Mouse (Mus musculus) natural killer cell, adult 2 months (primary cell): ENCODE measurements around the gene Mier2.

ENCODE experiments used
- DNase-seq, 2 experiments: peaks; one replicate each; pipeline ENCODE4 v3.0.0; 2022; ENCODE audit warnings: low spot score in 2 of 2

The Mier2 gene

DNA sequence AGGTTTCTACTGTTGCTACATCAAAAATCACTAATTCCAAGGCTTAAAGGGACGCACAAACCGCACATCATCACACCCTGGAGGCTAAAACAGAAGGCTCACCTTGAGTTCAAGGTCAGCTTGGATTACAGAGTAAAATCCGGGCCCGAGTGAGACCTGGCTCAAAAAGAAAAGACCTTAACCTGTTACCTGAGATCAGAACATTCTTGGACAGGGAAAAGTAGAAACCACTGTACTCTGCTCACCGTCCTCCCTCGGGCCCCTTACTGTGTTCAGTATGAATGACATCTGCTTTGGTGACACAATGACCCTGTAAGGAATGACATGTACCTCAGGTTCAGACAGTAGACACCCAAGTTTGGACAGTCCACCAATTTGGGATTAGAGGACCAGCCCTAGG, 19.8 kb upstream of the Mier2 start:
- DNase-seq, result no peak

DNA sequence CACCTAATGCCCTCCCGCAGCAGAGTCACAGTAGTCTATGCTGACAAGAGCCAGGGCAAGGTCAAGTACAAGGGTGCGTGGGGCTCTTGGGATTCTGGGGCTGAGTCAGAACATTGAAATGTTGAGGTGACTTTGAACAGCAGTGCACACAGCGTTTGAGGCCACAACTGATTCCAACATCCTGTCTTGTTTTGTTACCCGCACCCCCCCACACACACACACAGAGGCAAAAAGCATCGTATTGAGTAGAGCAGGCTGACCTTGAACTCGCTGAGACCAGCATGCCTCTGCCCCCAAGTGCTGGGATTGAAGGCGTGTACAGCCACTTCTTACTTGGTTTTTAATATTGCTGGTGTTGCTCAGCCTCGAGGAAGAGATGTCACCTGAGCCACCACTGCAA, 19.4 kb upstream of the Mier2 start:
- DNase-seq, result no peak

DNA sequence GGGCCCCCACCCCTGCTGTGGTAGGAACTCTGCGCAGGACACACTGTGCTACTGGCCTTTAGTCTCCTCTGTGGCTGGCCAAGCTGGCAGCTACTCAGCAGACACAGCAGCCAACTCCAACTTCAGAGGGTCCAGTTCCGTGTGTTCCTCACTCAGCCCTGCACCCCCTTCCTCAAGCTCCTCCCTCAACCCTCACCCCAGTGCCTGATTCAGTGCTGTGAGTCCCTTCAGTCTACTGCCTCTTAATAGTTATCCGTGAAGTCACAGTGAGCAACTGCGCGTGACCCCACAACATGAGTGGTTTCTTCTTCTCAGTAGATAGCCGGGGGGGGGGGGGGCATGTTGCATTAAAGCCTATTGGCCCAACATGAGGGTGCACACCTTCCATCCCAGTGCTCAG, 18.6 kb upstream of the Mier2 start:
- no peak for DNase-seq

DNA sequence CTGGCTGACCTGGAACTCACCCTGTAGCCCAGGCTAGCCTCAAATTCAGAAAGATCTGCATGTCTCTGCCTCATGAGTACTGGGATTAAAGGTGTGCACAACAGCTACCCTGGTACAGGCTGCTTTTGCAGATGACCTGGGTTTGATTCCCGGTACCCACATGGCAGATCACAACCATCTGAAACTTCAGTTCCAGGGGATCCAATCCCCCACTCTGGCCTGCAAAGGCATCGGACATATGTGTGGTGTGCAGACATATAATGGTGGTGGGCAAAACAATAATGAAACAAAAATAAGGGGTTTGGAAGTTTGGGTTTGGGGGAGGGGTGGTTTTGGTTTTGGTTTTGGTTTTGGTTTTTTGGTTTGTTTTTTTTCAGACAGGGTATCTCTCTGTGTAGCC, 16.3 kb upstream of the Mier2 start:
- no peak for DNase-seq

DNA sequence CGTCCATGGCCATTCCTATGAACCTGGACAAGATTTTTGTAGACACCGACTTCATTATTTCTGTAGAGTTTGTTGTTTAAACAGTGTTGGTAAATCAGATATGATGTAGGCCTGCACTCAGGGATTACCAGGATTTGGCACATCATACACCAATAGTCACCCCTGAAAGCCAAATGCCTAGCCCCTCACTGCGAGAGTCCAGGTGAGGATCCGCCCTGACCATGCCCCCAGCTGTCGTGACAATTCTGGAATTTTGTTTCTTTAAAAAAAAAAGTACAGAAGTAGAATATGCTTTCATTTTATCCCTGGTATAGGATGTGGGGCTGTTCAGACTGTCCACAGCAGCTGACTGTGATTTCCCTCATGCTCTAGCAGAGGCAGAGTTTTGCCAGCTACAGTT, 14.9 kb upstream of the Mier2 start:
- DNase-seq, result no peak

DNA sequence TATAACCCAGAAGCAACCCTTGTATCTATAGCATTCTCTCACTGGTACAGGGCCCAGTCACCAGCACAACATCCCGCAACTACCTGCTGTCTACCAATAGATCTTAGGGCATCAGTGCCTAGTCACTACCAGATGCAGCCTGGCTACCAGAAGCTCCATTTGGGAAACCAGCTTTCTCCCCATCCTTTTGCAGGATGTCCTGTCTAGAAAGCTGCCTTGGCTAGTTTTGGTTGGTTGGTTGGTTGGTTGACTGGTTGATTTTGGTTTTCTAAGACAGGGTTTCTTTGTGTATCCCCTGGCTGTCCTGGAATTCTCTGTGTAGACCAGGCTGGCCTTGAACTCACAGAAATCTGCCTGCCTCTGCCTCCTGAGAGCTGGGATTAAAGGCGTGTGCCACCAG, 4.7 kb upstream of the Mier2 start:
- DNase-seq, result no peak

DNA sequence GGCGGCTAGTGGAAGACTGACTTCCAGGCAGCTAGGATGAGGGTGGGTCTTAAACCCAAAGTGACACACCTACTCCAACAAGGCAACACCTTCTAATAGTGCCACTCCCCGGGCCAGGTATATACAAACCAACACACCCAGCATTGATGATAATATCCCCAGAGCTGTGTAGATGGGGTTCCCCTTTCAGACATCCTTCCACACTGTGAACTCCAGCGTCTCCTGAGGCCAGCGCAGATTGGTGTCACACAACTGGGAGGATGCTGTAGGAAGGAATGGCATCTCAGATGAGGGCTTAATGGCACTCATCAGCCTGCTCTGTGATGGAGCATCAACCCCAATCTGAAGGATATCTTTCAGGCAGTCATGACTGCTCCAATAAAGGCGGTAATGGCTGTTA, 2.5 kb upstream of the Mier2 start:
- no peak for DNase-seq

DNA sequence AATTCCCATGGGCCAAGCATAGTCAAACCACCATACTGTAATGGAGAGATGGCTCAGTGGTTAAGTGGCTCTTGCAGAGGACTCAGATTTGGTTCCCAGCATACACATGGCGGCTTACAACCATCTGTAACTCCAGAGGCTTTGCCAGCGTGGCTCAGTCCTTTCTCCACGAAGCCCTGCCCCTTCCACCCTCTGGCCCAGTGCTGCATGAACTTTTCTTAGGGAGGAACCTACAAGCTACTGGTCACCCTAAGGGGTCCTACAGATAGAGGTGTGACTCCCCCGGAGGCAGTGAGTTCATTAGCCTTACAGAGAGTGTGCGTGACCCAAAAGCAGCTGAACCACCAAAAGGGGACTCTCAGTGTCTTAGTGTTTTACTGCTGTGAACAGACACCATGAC, 2.0 kb upstream of the Mier2 start:
- no peak for DNase-seq

DNA sequence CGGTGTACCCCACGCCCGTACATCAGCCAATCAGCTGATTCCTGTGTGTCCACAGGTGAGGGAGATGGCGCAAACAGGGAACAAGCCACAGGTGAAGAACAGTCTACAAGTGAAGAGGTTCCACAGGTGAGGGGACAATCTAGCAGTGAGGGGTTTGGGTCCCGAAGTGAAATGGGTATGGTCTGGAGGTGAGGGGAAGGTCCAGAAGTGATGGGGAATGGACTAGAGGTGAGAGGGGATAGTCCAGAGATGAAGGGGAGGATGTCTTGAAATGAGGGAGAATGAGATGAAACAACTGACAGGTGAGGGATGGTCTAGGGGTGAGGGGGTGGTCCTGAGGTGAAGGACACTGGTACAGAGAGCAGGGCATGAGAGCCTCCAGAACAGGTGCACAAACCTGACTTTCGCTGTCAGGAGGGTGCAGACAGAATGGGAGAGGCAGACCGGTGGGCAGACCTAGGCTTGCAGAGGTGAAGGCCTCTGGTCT, 282 bp upstream of the Mier2 start:
- DNase-seq, result no peak

DNA sequence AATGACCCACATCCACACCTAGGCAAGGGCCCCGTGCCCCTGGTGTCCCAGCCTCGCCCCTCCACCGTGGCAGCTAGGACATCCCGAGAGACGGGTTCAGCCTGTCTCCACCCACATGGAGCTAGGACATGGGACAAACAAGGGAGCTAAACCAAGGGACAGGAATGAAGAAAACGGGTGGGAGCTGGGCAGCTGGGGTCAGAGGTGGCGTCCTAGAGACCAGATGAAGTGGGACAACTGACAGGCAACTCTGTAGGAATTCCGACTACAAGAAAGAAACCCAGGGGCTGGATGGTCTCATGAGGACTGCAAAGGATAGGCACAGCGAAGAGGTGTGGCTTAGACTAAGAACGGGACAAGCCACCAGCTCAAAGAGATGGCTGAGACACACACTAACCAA, 1.3 kb downstream of the Mier2 start:
- no peak for DNase-seq

DNA sequence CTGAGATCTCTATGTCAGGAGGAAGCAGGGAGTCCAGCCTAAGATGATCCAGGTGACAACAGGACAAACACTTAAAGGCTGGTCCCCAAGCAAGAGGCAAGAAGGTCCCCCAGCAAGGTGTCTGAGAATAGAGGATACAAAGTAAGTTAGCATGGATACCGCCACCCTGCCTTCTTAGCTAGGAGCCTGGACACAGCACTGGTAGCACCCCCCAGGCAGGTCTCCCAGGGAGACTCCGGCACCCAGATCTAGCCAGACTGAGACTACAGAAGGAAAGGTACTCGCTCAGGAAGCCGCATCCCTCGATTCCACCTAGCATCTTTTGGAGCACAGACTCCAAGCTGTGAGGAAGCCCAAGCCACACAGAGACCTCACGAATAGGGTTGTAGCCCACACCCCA, 1.8 kb downstream of the Mier2 start:
- no peak for DNase-seq

DNA sequence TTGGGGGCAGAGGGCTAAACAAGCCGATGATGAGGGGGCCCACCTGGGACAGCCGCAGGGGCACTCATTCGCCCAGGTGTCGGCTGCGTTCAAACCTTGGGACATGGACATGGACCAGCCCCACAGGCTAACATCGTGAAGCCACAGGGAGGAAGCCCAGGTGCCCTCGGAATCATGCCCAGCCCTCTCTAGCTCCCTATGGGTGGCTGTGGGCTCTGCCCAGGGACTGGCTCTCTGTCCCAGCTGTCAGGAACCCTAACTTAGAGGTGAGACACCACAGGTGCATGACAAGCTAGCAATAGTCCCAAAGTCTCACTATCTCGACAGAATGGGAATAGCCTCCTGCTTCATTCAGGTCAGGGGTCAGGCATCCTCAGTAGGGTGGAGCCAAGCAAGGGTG, 2.5 kb downstream of the Mier2 start:
- no peak for DNase-seq

DNA sequence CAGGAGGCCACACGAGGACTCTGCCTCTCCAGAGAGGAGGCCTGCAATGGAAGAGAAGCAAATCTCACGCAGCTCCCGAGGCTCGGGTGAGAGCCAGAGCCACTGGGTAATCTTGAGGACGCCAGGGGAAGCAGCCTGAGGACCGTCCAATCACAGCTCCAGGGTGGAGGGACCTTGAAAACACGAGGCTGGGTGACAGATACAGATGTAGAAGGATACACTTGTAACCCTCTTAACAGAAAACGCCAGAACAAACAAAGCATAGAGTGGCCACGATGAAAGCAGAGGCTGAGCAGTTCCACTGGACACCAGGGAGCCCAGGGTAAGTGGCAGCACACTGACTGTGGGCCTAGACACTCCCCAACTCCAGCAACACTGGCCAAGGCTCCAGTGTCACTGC, 4.6 kb downstream of the Mier2 start:
- no peak for DNase-seq

DNA sequence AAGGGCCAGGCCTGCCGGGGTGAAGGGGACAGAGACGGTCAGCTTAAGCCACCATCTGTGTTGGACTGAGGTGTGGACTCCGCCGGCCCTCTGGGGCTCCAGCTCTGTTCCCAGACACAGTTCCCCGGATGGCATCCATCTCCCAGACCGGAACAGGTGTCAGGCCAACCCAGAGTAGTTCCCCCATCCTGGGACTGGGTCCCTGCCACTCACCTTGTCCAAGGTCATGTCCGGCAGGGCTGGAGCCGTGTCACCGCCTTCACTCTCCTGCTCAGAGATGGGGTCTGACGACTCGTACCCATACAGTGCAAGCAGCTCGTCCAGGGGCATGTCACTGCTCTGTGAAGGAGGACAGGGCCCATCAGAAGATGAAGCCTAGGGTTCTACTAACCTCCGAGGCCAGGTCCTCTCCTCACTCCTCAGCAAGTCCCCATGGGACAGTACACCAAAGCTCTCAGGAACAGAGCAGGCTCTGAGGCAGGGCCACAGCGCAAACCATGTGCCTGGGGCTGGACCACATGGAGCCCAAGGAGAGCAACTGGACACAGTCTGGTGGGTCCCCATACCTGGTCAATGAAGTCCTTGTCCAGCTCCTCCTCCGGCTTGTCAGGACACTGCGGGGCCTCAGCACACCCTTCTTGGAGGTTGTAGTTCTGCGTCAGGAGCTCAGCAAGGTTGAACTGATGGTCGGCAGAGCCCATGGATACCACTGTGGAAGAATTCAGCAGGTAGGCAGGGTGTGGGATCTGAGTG, 5.9 kb downstream of the Mier2 start:
- no peak for DNase-seq

DNA sequence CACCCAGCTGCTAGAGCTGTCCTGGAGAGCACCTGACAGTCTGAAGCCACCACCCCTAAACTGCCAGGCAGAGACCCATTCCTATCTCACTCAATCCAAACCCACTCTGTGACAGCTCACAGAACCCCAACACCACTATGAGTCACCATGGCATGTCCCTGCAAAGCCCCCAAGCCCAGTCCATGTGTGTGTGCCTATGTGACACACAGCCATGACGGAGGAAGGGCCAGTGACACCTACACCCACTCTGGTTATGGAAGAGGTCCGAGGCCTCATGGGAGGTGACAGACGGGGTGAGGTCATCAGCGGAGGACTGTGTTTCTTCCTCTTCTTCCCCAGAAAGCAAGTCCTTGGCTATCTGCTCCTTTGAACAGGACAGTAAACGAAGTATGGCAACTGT, 6.5 kb downstream of the Mier2 start:
- DNase-seq, result no peak

DNA sequence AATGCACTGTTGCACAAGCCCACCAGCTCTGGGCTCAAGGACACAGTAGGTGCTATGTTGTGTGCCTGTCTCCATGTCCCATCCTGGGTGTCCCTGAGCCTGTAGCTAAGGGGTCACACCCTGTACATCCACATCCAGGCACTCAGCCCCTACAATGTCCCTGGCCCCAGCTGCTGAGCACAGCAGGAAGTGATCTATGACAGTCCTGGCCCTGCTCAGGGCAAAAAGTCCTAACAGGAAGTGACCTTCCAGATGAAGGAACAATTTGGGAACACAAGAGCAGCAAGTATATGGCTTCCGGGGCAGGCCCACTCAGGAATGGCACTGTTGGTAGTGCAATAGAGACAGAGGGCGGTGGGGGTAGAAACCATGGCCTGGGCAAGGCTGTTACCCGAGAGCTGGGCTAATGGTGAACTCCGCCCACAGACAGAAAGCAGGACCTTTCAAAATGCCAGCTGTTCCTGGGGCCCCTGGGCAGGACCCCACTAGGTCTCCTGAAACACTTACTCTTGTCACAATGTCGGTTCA, 7.8 kb downstream of the Mier2 start:
- DNase-seq, result no peak

DNA sequence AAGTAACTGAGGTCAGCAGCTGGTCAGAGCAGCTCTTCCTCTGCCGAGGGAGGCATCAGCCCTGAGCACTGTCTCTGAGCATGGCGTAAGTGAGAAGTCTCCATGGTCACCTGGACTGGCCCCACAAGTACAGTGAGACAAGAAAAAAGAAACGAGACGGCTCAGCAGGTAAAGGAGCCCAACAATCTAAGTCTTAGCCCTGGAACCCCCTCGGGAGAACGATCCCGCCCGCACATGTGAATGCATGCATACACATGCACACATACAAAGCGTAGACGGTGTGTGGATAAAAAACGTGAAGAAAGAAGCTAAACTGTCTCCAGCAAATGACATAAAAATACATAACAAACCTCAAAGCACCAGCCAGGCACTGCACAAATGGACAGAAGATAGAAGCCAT, 8.5 kb downstream of the Mier2 start:
- no peak for DNase-seq

DNA sequence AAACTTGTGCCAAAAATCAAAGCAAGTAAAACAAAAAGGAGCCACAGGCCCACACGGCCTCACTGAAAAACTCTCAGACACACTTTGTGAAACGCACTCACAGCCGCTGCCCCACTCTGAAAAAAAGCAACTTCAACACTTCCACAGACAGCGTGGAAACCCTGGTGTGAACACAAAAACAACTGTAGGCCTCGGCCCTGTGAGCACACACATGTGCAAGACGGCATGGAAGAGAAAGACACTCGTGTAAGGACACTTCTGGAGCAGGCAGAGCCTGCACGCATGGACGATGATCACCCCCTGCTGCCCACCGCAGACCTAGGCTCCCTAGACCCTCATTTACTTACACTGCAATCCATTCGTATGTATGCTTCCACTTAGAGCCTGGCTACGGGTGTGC, 9.1 kb downstream of the Mier2 start:
- DNase-seq, result no peak

DNA sequence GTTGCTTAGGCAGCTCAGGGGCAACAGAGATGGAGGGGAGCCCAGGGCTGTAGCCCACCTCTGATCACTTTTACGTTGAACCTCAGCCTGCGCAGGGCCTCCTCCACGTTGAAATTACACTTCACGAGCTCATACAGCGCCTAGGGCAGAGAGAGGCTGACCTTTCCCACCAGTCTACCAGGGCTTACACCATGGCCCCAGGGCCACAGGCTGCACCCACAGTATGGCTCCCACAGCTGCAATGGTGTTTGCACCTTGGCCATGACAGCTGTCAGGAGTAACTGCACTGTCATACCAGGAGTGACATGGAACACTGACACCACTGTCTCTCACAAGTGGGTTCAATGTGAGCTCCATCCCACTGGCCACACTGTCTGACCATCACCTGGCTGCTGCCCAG, 10.4 kb downstream of the Mier2 start:
- DNase-seq, result no peak

DNA sequence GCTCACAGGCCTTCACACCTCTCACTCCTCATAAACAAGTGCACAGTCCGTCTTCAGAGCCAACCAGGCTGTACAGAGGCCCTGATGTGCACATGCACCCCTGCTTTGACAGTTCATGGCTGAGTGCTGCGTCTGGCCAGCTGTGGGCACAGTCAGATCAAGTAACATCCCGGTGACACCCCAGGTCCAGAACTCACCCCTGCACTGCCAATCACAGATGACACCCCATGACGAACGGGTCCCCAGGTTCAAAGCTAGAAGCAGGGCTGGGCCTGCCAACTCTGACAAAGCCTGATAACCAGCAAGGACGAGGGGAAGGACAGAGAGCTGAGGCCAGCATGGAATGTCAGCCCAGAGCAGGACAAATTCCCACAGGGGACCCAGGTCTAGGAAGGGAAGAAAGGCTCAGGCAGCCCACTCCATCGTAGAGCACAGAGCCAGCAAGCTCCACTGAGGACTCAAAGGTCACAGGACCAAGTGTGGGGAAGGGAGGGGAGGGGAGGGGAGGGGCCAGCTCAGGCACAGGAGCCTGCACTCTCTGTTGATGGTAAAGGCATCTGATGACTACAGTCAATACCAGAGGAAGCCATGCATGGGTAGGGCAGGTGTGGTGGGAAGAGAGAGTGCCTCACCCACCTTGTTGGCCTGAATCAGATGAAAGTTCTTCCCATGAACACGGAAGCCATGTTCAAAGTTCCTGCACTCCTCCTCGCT, 11.0 kb downstream of the Mier2 start:
- no peak for DNase-seq

DNA sequence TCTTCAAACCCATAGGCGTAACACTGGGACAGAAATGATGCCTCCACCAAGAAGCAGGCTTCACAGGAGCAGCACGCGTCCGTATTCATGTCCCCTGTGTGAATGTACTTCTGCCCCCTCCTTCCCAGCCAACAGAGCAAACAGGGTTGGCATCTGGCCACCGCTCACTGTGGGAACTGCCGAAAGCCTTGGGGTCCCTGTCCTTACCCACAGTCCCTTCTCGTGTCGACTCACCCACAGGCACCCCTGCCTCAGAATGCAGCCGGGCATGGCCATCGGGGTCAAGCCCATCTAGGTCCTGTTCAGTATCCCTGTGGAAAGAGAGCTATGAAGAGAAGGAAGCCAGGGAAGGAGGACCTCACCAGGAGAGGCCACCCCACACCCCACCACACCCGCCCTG, 12.8 kb downstream of the Mier2 start:
- DNase-seq, result no peak

DNA sequence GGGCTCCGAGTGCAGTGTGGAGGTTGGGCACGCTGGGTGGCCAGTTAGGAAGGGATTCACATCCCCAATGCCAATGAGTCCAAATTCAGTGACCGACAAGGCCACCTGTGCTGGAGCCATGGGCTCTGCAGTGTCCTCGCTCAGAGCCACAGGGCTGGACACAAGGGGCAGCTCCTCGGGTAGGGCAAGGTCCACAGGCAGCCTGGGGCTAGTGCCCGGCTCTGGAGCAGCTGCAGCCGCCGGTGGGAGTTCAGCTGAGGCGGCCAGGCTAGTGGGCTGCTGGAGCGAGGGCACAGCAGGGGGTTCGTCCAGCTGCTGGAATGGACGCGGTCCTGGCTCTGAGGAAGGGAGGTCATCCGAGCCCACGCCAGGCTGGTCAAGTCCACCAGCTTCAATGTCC, 13.5 kb downstream of the Mier2 start:
- no peak for DNase-seq

DNA sequence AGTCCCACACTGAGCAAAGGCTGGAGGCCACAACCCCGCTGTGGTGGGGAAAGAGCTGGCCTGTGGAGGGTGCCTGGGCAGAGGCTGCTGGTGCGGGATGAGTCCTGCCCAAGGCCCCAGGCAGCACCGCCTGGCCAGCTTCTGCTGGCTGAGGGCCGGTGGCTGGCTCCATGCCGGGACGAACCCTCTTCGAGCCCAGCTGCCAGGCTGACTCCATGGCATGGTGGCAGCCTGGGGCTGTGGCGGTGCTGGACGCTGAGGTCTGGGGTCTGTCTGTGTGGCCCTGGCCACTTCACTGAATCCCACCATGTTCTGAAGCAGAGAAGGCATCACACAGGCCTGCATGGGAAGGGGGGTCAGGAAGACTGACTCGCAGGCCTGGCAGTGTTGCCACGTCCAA, 14.3 kb downstream of the Mier2 start:
- DNase-seq, result no peak
